Mouse (Mus musculus) heart, embryonic 11.5 days (tissue): Measurements from ENCODE around the gene Mdm1. TPM values are rescaled to one million over a fixed set of nuclear protein-coding genes. Genes with fewer than 3 reads are reported as not detected.
A peak's percentile ranks its signal among the peaks of the same experiment; 100 is the strongest.

Source experiments
- ATAC-seq: fragments of 200-750 bp; cut with Nextera tagmentation; replicated peaks from 2 replicates; pipeline ENCODE4 v1.8.0; 2017; ENCODE audit warnings: moderate library complexity; ENCODE audit not compliant: insufficient number of reproducible peaks, low FRiP score, low TSS enrichment
- H3K27ac ChIP-seq: fragments of 300-500 bp; sonication (generic); 2 replicates; pipeline ENCODE4 v1.5.1; 2014; ENCODE audit warnings: mild to moderate bottlenecking, low read depth, low read length
- H3K27me3 ChIP-seq: fragments of 300-500 bp; sonication (generic); 2 replicates; pipeline ENCODE4 v1.6.1; 2014; ENCODE audit warnings: mild to moderate bottlenecking, low read length, mixed read lengths; ENCODE audit not compliant: control insufficient read depth, insufficient read depth
- H3K36me3 ChIP-seq: fragments of 300-500 bp; sonication (generic); 2 replicates; pipeline ENCODE4 v1.6.1; 2014; ENCODE audit warnings: mild to moderate bottlenecking, low read length, moderate library complexity, mixed read lengths; ENCODE audit not compliant: control insufficient read depth, insufficient read depth
- H3K4me1 ChIP-seq: fragments of 300-500 bp; sonication (generic); 2 replicates; pipeline ENCODE4 v1.6.1; 2014; ENCODE audit warnings: low read length; ENCODE audit not compliant: control insufficient read depth, insufficient read depth
- H3K4me2 ChIP-seq: fragments of 300-500 bp; sonication (generic); 2 replicates; pipeline ENCODE4 v1.6.1; 2014; ENCODE audit warnings: mild to moderate bottlenecking, moderate library complexity
- H3K4me3 ChIP-seq: fragments of 300-500 bp; sonication (generic); 2 replicates; pipeline ENCODE4 v1.5.1; 2014; ENCODE audit warnings: low read depth, low read length
- H3K9ac ChIP-seq: fragments of 300-500 bp; sonication (generic); 2 replicates; pipeline ENCODE4 v1.6.1; 2014; ENCODE audit warnings: mild to moderate bottlenecking, low read depth, low read length, moderate library complexity
- H3K9me3 ChIP-seq: fragments of 300-500 bp; sonication (generic); replicated peaks from 2 replicates; pipeline ENCODE4 v1.6.1; 2016; ENCODE audit warnings: low read length; ENCODE audit not compliant: control insufficient read depth
- WGBS: fragments of 180-500 bp; shearing (Covaris S2); extraction: QIAGEN DNeasy Blood & Tissue Kit; methylation state at CpG from one replicate; pipeline ENCODE4 v1.1.7; 2014; ENCODE audit not compliant: insufficient replicate concordance; 5-methylcytosine and 5-hydroxymethylcytosine counted together
- polyA plus RNA-seq: library from polyadenylated mRNA; unstranded; fragments of >200 nt; fragmentation: Nextera tagmentation; extraction: Ambion mirVana; gene quantifications from 2 replicates; pipeline ENCODE4 v1.2.1, GENCODE M21; 2014

Gene Mdm1
- polyA plus RNA-seq, 1 experiment from 2014 or later, result 17.2 TPM

- ATAC-seq, result no peak
- WGBS, result 43% methylated on average over 2 of the region's 2 CpGs
- Histone ChIP-seq H3K4me1 (no peaks in the 10 kb centered on the region), H3K9ac (no peak overlapping the region), H3K36me3 (no peaks in the 10 kb centered on the region), H3K27me3 (no peaks in the 10 kb centered on the region), H3K27ac (no peak overlapping the region), H3K4me3 (no peak overlapping the region), H3K4me2 (no peak overlapping the region), H3K9me3 (no peaks in the 10 kb centered on the region)
These were observed 11.6 kb upstream of the Mdm1 start for GRCm38 (mm10) chr10:118130016-118130415.

- H3K36me3 ChIP-seq, result no peaks in the 10 kb centered on the region
- H3K9ac ChIP-seq, result no peak overlapping the region
- H3K4me2 ChIP-seq, result peak overlapping the region; percentile 33; the same call in 1 of the 2 replicates
- WGBS, result 58% methylated on average over 6 of the region's 6 CpGs
- no peaks in the 10 kb centered on the region for H3K9me3 ChIP-seq
- H3K4me1 ChIP-seq, result no peaks in the 10 kb centered on the region
- no peaks in the 10 kb centered on the region for H3K27me3 ChIP-seq
- H3K27ac ChIP-seq, result no peak overlapping the region
- no peak for ATAC-seq
- H3K4me3 ChIP-seq, result no peak overlapping the region
These were observed 8.6 kb upstream of the Mdm1 start for GRCm38 (mm10) chr10:118132993-118133392.

GRCm38 (mm10) chr10:118138508-118138907 lies 3.1 kb upstream of the Mdm1 start:
- Histone ChIP-seq H3K4me2 (no peak overlapping the region), H3K27ac (no peak overlapping the region), H3K4me1 (no peaks in the 10 kb centered on the region), H3K9ac (no peak overlapping the region), H3K36me3 (no peaks in the 10 kb centered on the region), H3K9me3 (no peaks in the 10 kb centered on the region), H3K27me3 (no peaks in the 10 kb centered on the region), H3K4me3 (no peak overlapping the region)
- WGBS, result 83% methylated on average over 11 of the region's 11 CpGs
- ATAC-seq, result no peak

- H3K9ac ChIP-seq, result no peak overlapping the region
- WGBS, result 70% methylated on average over 8 of the region's 8 CpGs
- H3K4me3 ChIP-seq, result no peak overlapping the region
- H3K9me3 ChIP-seq, result no peaks in the 10 kb centered on the region
- no peaks in the 10 kb centered on the region for H3K4me1 ChIP-seq
- ATAC-seq, result no peak
- no peak overlapping the region for H3K4me2 ChIP-seq
- no peaks in the 10 kb centered on the region for H3K36me3 ChIP-seq
- no peaks in the 10 kb centered on the region for H3K27me3 ChIP-seq
- H3K27ac ChIP-seq, result no peak overlapping the region
These were observed 1.6 kb upstream of the Mdm1 start for GRCm38 (mm10) chr10:118139837-118140570.

- peak overlapping the region; percentile 75 for H3K9ac ChIP-seq
- H3K36me3 ChIP-seq, result no peaks in the 10 kb centered on the region
- no peaks in the 10 kb centered on the region for H3K27me3 ChIP-seq
- peak overlapping the region; percentile 89 for H3K4me2 ChIP-seq
- ATAC-seq, result no peak; the same call in 1 of the 2 replicates
- peak overlapping the region; percentile 86 for H3K4me3 ChIP-seq
- H3K9me3 ChIP-seq, result no peaks in the 10 kb centered on the region
- 0 out of 2 replicates have a peak overlapping the region, but pooled peaks have one; percentile 15 for H3K27ac ChIP-seq
- 4% methylated on average over 52 of the region's 53 CpGs for whole genome bisulfite sequencing
- H3K4me1 ChIP-seq, result no peaks in the 10 kb centered on the region
These were observed 532 bp downstream of the Mdm1 start for GRCm38 (mm10) chr10:118141884-118142801.

GRCm38 (mm10) chr10:118149381-118149780 lies 7.8 kb downstream of the Mdm1 start:
- Histone ChIP-seq H3K4me3 (no peak overlapping the region), H3K9ac (no peak overlapping the region), H3K4me1 (no peaks in the 10 kb centered on the region), H3K27me3 (no peaks in the 10 kb centered on the region), H3K36me3 (no peaks in the 10 kb centered on the region; the same call in 1 of the 2 replicates), H3K9me3 (no peaks in the 10 kb centered on the region), H3K4me2 (no peak overlapping the region), H3K27ac (no peak overlapping the region)
- ATAC-seq, result no peak
- WGBS, result 92% methylated on average over 5 of the region's 5 CpGs

- Histone ChIP-seq H3K27me3 (no peaks in the 10 kb centered on the region), H3K36me3 (no peaks in the 10 kb centered on the region; the same call in 1 of the 2 replicates), H3K4me1 (no peaks in the 10 kb centered on the region), H3K27ac (no peak overlapping the region), H3K4me3 (no peak overlapping the region), H3K9me3 (no peaks in the 10 kb centered on the region), H3K9ac (no peak overlapping the region), H3K4me2 (no peak overlapping the region)
- ATAC-seq, result no peak
- WGBS, result 90% methylated on average over 9 of the region's 9 CpGs
These were observed 9.3 kb downstream of the Mdm1 start for GRCm38 (mm10) chr10:118150866-118151265.

- ATAC-seq, result no peak
- no peaks in the 10 kb centered on the region for H3K4me1 ChIP-seq
- H3K4me3 ChIP-seq, result no peak overlapping the region
- peaks cover 7% of the 10 kb centered on the region for H3K36me3 ChIP-seq
- H3K9me3 ChIP-seq, result no peaks in the 10 kb centered on the region
- H3K27ac ChIP-seq, result no peak overlapping the region
- no peak overlapping the region for H3K4me2 ChIP-seq
- no peaks in the 10 kb centered on the region for H3K27me3 ChIP-seq
- no peak overlapping the region for H3K9ac ChIP-seq
These were observed 14.3 kb downstream of the Mdm1 start for GRCm38 (mm10) chr10:118155932-118156331.
